Mouse (Mus musculus) MEL (cell line): ENCODE data around the gene Mmp11. TPM values are rescaled to one million over a fixed set of nuclear protein-coding genes. Genes with fewer than 3 reads are reported as not detected.

Experiments
- DNase-seq: peaks from one replicate; pipeline ENCODE4 v3.0.0; 2011; ENCODE audit warnings: low read depth, low spot score
- H3K27ac ChIP-seq: 2 replicates; pipeline ENCODE4 v1.5.1; 2012; ENCODE audit warnings: low read depth, mild to moderate bottlenecking, control low read depth, low read length, moderate library complexity; ENCODE audit not compliant: control insufficient read depth
- H3K27me3 ChIP-seq, 2 experiments: fragments of 150-350 bp in 1 of 2; sonication (generic) in 1 of 2; 2 replicates each; pipeline ENCODE4 v1.6.1; 2012; ENCODE audit warnings: low read length in 2 of 2, mild to moderate bottlenecking in 2 of 2, improper control_type of control experiment in 1 of 2, moderate library complexity in 1 of 2; ENCODE audit not compliant: insufficient read depth in 2 of 2, control insufficient read depth in 1 of 2
- H3K36me3 ChIP-seq, 2 experiments: 2 replicates each; pipeline ENCODE4 v1.6.1; 2012 to 2014; ENCODE audit warnings: low read length in 2 of 2, improper control_type of control experiment in 1 of 2, inconsistent platforms in 1 of 2, mild to moderate bottlenecking in 1 of 2; ENCODE audit not compliant: insufficient read depth in 2 of 2, control insufficient read depth in 1 of 2
- H3K4me1 ChIP-seq, 2 experiments: fragments of 150-350 bp in 1 of 2; sonication (generic) in 1 of 2; 2 replicates each; pipeline ENCODE4 v1.6.1; 2012; ENCODE audit warnings: low read length in 2 of 2, improper control_type of control experiment in 1 of 2, mild to moderate bottlenecking in 1 of 2; ENCODE audit not compliant: insufficient read depth in 2 of 2, control insufficient read depth in 1 of 2
- H3K4me3 ChIP-seq, 2 experiments: fragments of 150-350 bp in 1 of 2; sonication (generic) in 1 of 2; 2 replicates each; pipeline ENCODE4 v1.5.1; 2012; ENCODE audit warnings: low read depth in 2 of 2, low read length in 2 of 2, mild to moderate bottlenecking in 2 of 2, moderate library complexity in 2 of 2, control low read depth in 1 of 2, improper control_type of control experiment in 1 of 2; ENCODE audit not compliant: control insufficient read depth in 1 of 2, insufficient read depth in 1 of 2
- H3K79me2 ChIP-seq: 2 replicates; pipeline ENCODE4 v1.6.1; 2012; ENCODE audit warnings: mild to moderate bottlenecking, low read length, moderate library complexity; ENCODE audit not compliant: control insufficient read depth, poor library complexity, insufficient read depth
- H3K9ac ChIP-seq: 2 replicates; pipeline ENCODE4 v1.6.1; 2012; ENCODE audit warnings: low read depth, mild to moderate bottlenecking, control low read depth, low read length, moderate library complexity; ENCODE audit not compliant: control insufficient read depth, poor library complexity, severe bottlenecking
- H3K9me3 ChIP-seq: fragments of 150-350 bp; sonication (generic); replicated peaks from 2 replicates; pipeline ENCODE4 v1.6.1; 2012; ENCODE audit warnings: mild to moderate bottlenecking, low read length, improper control_type of control experiment, moderate library complexity; ENCODE audit not compliant: insufficient read depth
- CHD1 ChIP-seq: IDR thresholded peaks from 2 replicates; pipeline ENCODE4 v1.6.1; 2012; ENCODE audit warnings: low read depth, mild to moderate bottlenecking, inconsistent platforms, low read length, improper control_type of control experiment
- CTCF ChIP-seq, 3 experiments: IDR thresholded peaks in 2 of 3; conservative IDR thresholded peaks in 1 of 3; 2 replicates each; pipeline ENCODE4 v1.5.1; 2011 to 2012; ENCODE audit warnings: low read length in 3 of 3, low read depth in 2 of 3, mild to moderate bottlenecking in 2 of 3, improper control_type of control experiment in 1 of 3, inconsistent platforms in 1 of 3, mixed read lengths in 1 of 3, moderate library complexity in 1 of 3; ENCODE audit not compliant: control insufficient read depth in 1 of 3, insufficient read depth in 1 of 3, poor library complexity in 1 of 3, severe bottlenecking in 1 of 3
- ETS1 ChIP-seq: IDR thresholded peaks from 2 replicates; pipeline ENCODE4 v1.6.1; 2012; ENCODE audit warnings: low read depth, mild to moderate bottlenecking, inconsistent platforms, low read length, improper control_type of control experiment, moderate library complexity
- GATA1 ChIP-seq: IDR thresholded peaks from 2 replicates; pipeline ENCODE4 v1.6.1; 2011; ENCODE audit warnings: low read depth, low read length, improper control_type of control experiment
- HCFC1 ChIP-seq: IDR thresholded peaks from 2 replicates; pipeline ENCODE4 v1.6.1; 2012; ENCODE audit warnings: low read depth, mild to moderate bottlenecking, inconsistent platforms, low read length, improper control_type of control experiment, moderate library complexity
- JUND ChIP-seq: IDR thresholded peaks from 2 replicates; pipeline ENCODE4 v1.6.1; 2011; ENCODE audit warnings: low read depth, mild to moderate bottlenecking, improper control_type of control experiment, low read length
- MAZ ChIP-seq: IDR thresholded peaks from 2 replicates; pipeline ENCODE4 v1.6.1; 2012; ENCODE audit warnings: low read depth, mild to moderate bottlenecking, inconsistent platforms, low read length, improper control_type of control experiment
- NELFE ChIP-seq: IDR thresholded peaks from 2 replicates; pipeline ENCODE4 v1.6.1; 2011; ENCODE audit warnings: low read depth, low read length, improper control_type of control experiment
- NRF1 ChIP-seq: IDR thresholded peaks from 2 replicates; pipeline ENCODE4 v1.6.1; 2014; ENCODE audit warnings: low read depth, mild to moderate bottlenecking, inconsistent platforms, low read length, improper control_type of control experiment, moderate library complexity; ENCODE audit not compliant: poor library complexity, insufficient read depth, severe bottlenecking
- POLR2AphosphoS2 ChIP-seq: IDR thresholded peaks from 2 replicates; pipeline ENCODE4 v1.6.1; 2011; ENCODE audit warnings: low read length, improper control_type of control experiment
- RCOR1 ChIP-seq: IDR thresholded peaks from 2 replicates; pipeline ENCODE4 v1.6.1; 2012; ENCODE audit warnings: low read depth, mild to moderate bottlenecking, inconsistent platforms, low read length, improper control_type of control experiment
- ZMIZ1 ChIP-seq: IDR thresholded peaks from 2 replicates; pipeline ENCODE4 v1.6.1; 2012; ENCODE audit warnings: low read depth, mild to moderate bottlenecking, inconsistent platforms, low read length, improper control_type of control experiment, moderate library complexity
- ZNF384 ChIP-seq: IDR thresholded peaks from 2 replicates; pipeline ENCODE4 v1.6.1; 2012; ENCODE audit warnings: low read depth, mild to moderate bottlenecking, inconsistent platforms, low read length, improper control_type of control experiment
- polyA plus RNA-seq, 2 experiments: library from polyadenylated mRNA; stranded (reverse) in 1 of 2; unstranded in 1 of 2; fragments of >175 nt in 1 of 2; fragments of >200 nt in 1 of 2; gene quantifications; 2 replicates each; pipeline versions ENCODE4 v1.2.1 to v1.2.4; 2012; ENCODE audit warnings: low replicate concordance in 2 of 2, low read depth in 1 of 2; ENCODE audit not compliant: insufficient read length in 2 of 2, insufficient read depth in 1 of 2, missing spikeins in 1 of 2
- total RNA-seq: library from RNA; depleted of rRNA; stranded (reverse); fragments of 300-350 nt; gene quantifications from 2 replicates; pipeline ENCODE4 v1.2.3, GENCODE M21; 2012

The Mmp11 gene
- total and polyA plus RNA-seq, 3 experiments, result 1.3 to 5.9 TPM; not detected in 1

GRCm38 (mm10) chr10:75936909-75937667, 792 bp upstream of the Mmp11 start:
- peaks cover 0 to 34% of the 10 kb centered on the region in 2 experiments; a peak in 2 of 4 replicates for H3K36me3 ChIP-seq
- TF ChIP-seq POLR2AphosphoS2, result 0 out of 2 replicates have a peak, but pooled peaks have one; percentile 15
- TF ChIP-seq ZMIZ1, result no peak
- TF ChIP-seq, all 39 proteins: peak for 1
- Histone ChIP-seq H3K79me2 (peaks cover 9% of the 10 kb centered on the region), H3K4me3 (no peak overlapping the region), H3K9me3 (no peaks in the 10 kb centered on the region), H3K4me1 (peaks cover 16 to 37% of the 10 kb centered on the region in 2 experiments), H3K9ac (peak overlapping the region; percentile 16), H3K27me3 (no peaks in the 10 kb centered on the region), H3K27ac (peak overlapping the region; percentile 17; the same call in 1 of the 2 replicates)
- DNase-seq, result peak; percentile 37

DNA sequence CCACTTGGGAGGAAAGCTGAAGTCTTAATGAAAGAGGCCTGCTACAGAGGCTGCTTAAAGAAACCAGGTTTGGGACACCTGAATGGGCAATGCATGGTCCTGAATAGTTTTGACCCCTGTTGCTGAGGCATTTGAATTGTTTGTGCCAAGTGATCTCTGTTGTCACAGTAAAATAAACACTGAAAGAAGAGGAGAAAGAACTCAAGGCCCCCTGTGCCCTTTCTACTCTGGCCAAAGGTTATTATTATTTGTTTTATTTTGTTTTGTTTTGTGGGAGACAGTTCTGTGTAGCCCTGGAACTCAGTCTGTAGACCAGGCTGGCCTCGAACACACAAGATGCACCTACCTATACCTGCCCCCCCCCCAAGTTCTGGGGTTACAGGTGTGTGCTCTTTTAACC, 1.3 kb downstream of the Mmp11 start:
- H3K27me3 ChIP-seq, result no peaks in the 10 kb centered on the region; a peak in 1 of 4 replicates
- H3K4me3 ChIP-seq, result no peak overlapping the region
- H3K27ac ChIP-seq, result no peak overlapping the region
- no peak for DNase-seq
- TF ChIP-seq CHD1, result no peak
- TF ChIP-seq GATA1, result no peak
- TF ChIP-seq ETS1, result no peak
- TF ChIP-seq MAZ, result no peak
- no peak for TF ChIP-seq NRF1
- peaks cover 13 to 25% of the 10 kb centered on the region in 2 experiments for H3K4me1 ChIP-seq
- H3K9ac ChIP-seq, result no peak overlapping the region
- H3K79me2 ChIP-seq, result peaks cover 9% of the 10 kb centered on the region
- no peaks in the 10 kb centered on the region for H3K9me3 ChIP-seq
- peaks cover 0 to 28% of the 10 kb centered on the region in 2 experiments; a peak in 2 of 4 replicates for H3K36me3 ChIP-seq

DNA sequence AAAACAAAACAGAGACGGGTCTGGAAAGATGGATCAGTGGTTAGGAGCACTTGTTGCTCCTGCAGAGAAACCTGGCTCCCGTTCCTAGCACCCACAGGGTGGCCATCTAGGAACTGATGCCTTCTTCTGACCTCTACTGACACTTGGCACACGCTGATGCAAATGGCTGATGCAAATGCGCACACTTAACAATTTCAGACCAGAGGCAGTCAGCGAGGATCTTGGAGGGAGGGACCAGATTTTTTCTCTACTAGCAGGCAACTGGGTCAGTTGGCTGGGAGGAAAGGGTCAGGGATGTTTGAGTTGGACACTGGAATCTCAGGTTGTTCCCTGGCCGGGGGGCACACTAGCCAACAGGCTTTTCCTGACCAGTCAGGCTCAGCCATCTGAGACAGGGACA, 3.4 kb downstream of the Mmp11 start, which contains the start of gene Chchd10:
Gene Chchd10 (plus strand): TSS at position 240 of the 400 bp plus-strand sequence.
- Histone ChIP-seq H3K9ac (peak within 1 kb of the TSS; percentile 79), H3K9me3 (no peaks in the 10 kb centered on the region), H3K79me2 (peaks cover 9% of the 10 kb centered on the region), H3K4me1 (peaks cover 8 to 11% of the 10 kb centered on the region in 2 experiments), H3K4me3 (peak within 1 kb of the TSS; percentile 62 to 73), H3K27ac (no peak within 1 kb of the TSS), H3K27me3 (no peaks in the 10 kb centered on the region; a peak in 1 of 4 replicates), H3K36me3 (peaks cover 0 to 11% of the 10 kb centered on the region in 2 experiments; a peak in 2 of 4 replicates)
- no peak for DNase-seq
- TF ChIP-seq ZNF384 (no peak), HCFC1 (no peak), JUND (no peak), POLR2AphosphoS2 (no peak), RCOR1 (no peak), NRF1 (no peak), CTCF (IDR thresholded peaks at IDR 0.05 in 2 of 3, conservative IDR thresholded peaks at IDR 0.05 in 1 of 3; ENCODE audit: control insufficient read depth in 1 of 3, insufficient read depth in 1 of 3, low read depth in 2 of 3, low read length in 3 of 3, poor library complexity in 1 of 3, severe bottlenecking in 1 of 3) (no peak), NELFE (no peak)
